ENCODE assay signal across 9 mouse cellular contexts in genomic region chr12:108915893-108916292, GRCm38 (mm10). TPM values are rescaled to one million over a fixed set of nuclear protein-coding genes. Genes with fewer than 3 reads are reported as not detected.
DNase-seq lines count a peak whose midpoint lies in the region; ATAC-seq and TF ChIP-seq lines count a peak whose summit lies in the region.
"Had no signal": no experiment of that assay in that cellular context is flagged by ENCODE, and none has a peak within 500 bp of the region (broad histone marks: within the 10 kb centered on the region; RNA-seq: fewer than 3 reads in every experiment).

No protein-coding gene starts in this region.

- peak; percentile 43 to 50 for DNase-seq in cerebellum, postnatal 10 days
- DNase-seq in cerebellum, adult 2 months: no peak
- DNase-seq in embryonic facial prominence, embryonic 10.5 days (ENCODE audit: low spot score): peak; percentile 69
- DNase-seq in hindbrain, postnatal 0 days (ENCODE audit: low spot score): peak; percentile 83
- peak; percentile 89 for DNase-seq in midbrain, embryonic 11.5 days (ENCODE audit: low spot score, missing footprints)
- DNase-seq in telencephalon, adult 2 months (ENCODE audit: low read depth, low spot score): peak; percentile 86
- no peak for DNase-seq in thymus, postnatal 25 days
- no peak for DNase-seq in urinary bladder, adult 2 months (ENCODE audit: low spot score)

- no peak for TF ChIP-seq CTCF in cerebellum, adult 2 months (IDR thresholded peaks at IDR 0.05; ENCODE audit: borderline replicate concordance, insufficient read depth, low read depth, low read length)
- TF ChIP-seq CTCF in hindbrain, postnatal 0 days (IDR thresholded peaks at IDR 0.05; ENCODE audit: low read depth): no peak

- TF ChIP-seq POLR2A in cerebellum, adult 2 months (IDR thresholded peaks at IDR 0.05; ENCODE audit: borderline replicate concordance, insufficient read depth, low read length): no peak

- H3K36me3 ChIP-seq in embryonic facial prominence, embryonic 10.5 days (replicated peaks): no peaks in the 10 kb centered on the region; the same call in 1 of the 2 replicates
- H3K36me3 ChIP-seq in hindbrain, postnatal 0 days (ENCODE audit: insufficient read depth, low read length): no peaks in the 10 kb centered on the region
- H3K36me3 ChIP-seq in midbrain, embryonic 11.5 days (ENCODE audit: control insufficient read depth, insufficient read depth, low read length): no peaks in the 10 kb centered on the region

- H3K4me3 ChIP-seq in cerebellum, adult 2 months (replicated peaks; ENCODE audit: insufficient read depth, low read depth, low read length): no peak overlapping the region
- H3K4me3 ChIP-seq in embryonic facial prominence, embryonic 10.5 days: no peak overlapping the region
- no peak overlapping the region for H3K4me3 ChIP-seq in hindbrain, postnatal 0 days (ENCODE audit: low read length)
- no peak overlapping the region for H3K4me3 ChIP-seq in midbrain, embryonic 11.5 days (ENCODE audit: low read depth, low read length)

- H3K9me3 ChIP-seq in embryonic facial prominence, embryonic 10.5 days: no peaks in the 10 kb centered on the region
- H3K9me3 ChIP-seq in hindbrain, postnatal 0 days (ENCODE audit: low read length): no peaks in the 10 kb centered on the region
- no peaks in the 10 kb centered on the region for H3K9me3 ChIP-seq in midbrain, embryonic 11.5 days (ENCODE audit: control insufficient read depth, low read length)

- peaks cover 9% of the 10 kb centered on the region for H3K4me1 ChIP-seq in cerebellum, adult 2 months (ENCODE audit: control insufficient read depth, insufficient read depth, low read length)
- peaks cover 71% of the 10 kb centered on the region for H3K4me1 ChIP-seq in embryonic facial prominence, embryonic 10.5 days
- H3K4me1 ChIP-seq in hindbrain, postnatal 0 days (ENCODE audit: insufficient read depth, low read length): peaks cover 23% of the 10 kb centered on the region
- peaks cover 45% of the 10 kb centered on the region for H3K4me1 ChIP-seq in midbrain, embryonic 11.5 days (ENCODE audit: control insufficient read depth, insufficient read depth, low read length)

- no peak overlapping the region for H3K9ac ChIP-seq in hindbrain, postnatal 0 days (replicated peaks; ENCODE audit: low read length)
- H3K9ac ChIP-seq in midbrain, embryonic 11.5 days (ENCODE audit: low read length): 0 out of 2 replicates have a peak overlapping the region, but pooled peaks have one; percentile 20

- ATAC-seq in hindbrain, postnatal 0 days: peak; percentile 83
- peak; percentile 86 for ATAC-seq in midbrain, embryonic 11.5 days (ENCODE audit: low FRiP score)

- no peak overlapping the region for H3K27ac ChIP-seq in cerebellum, adult 2 months (ENCODE audit: insufficient read depth, low read length)
- H3K27ac ChIP-seq in embryonic facial prominence, embryonic 10.5 days (replicated peaks): no peak overlapping the region
- no peak overlapping the region for H3K27ac ChIP-seq in hindbrain, postnatal 0 days
- H3K27ac ChIP-seq in midbrain, embryonic 11.5 days (ENCODE audit: low read depth, low read length): peak overlapping the region; percentile 51
- H3K27ac ChIP-seq: macrophage had no signal

- no peak overlapping the region for H3K4me2 ChIP-seq in hindbrain, postnatal 0 days (ENCODE audit: low read depth, low read length)
- no peak overlapping the region for H3K4me2 ChIP-seq in midbrain, embryonic 11.5 days

- WGBS in cerebellum, adult 2 months: 54% methylated on average over 6 of the region's 6 CpGs
- 21% methylated on average over 6 of the region's 6 CpGs for WGBS in embryonic facial prominence, embryonic 10.5 days
- WGBS in hindbrain, postnatal 0 days: 5% methylated on average over 6 of the region's 6 CpGs
- WGBS in midbrain, embryonic 11.5 days: 10% methylated on average over 6 of the region's 6 CpGs

- H3K27me3 ChIP-seq in cerebellum, adult 2 months (ENCODE audit: control insufficient read depth, insufficient read depth, low read length): no peaks in the 10 kb centered on the region; the same call in 1 of the 2 replicates
- H3K27me3 ChIP-seq in embryonic facial prominence, embryonic 10.5 days (replicated peaks; ENCODE audit: low read depth, poor library complexity, severe bottlenecking): no peaks in the 10 kb centered on the region
- H3K27me3 ChIP-seq in hindbrain, postnatal 0 days (ENCODE audit: insufficient read depth, low read length): no peaks in the 10 kb centered on the region
- no peaks in the 10 kb centered on the region for H3K27me3 ChIP-seq in midbrain, embryonic 11.5 days (ENCODE audit: control insufficient read depth, insufficient read depth, low read length)

RNA-seq across cellular contexts. Expression of gene Wars, which starts 21.9 kb away (rescaled TPM):
- polyA plus RNA-seq in cerebellum, adult 2 months (2012; rRNA removed): 120 and 128 TPM in 2 replicates
- 146 and 147 TPM in 2 replicates for polyA plus RNA-seq in embryonic facial prominence, embryonic 10.5 days (2016; fragmentation: Nextera tagmentation; extraction: Ambion mirVana)
- 114 and 123 TPM in 2 replicates for total RNA-seq in hindbrain, postnatal 0 days (2014; rRNA removed)
- polyA plus RNA-seq in hindbrain, postnatal 0 days (2015; fragmentation: Nextera tagmentation; extraction: Ambion mirVana): 92.4 and 95.4 TPM in 2 replicates
- 128 TPM in 2 replicates for polyA plus RNA-seq in midbrain, embryonic 11.5 days (2014; fragmentation: Nextera tagmentation; extraction: Ambion mirVana)
- 61.9 and 62.0 TPM in 2 replicates for polyA plus RNA-seq in urinary bladder, adult 2 months (2012; rRNA removed)

RNA-seq across cellular contexts. Expression of gene Wdr25, which starts 22.5 kb away (rescaled TPM):
- polyA plus RNA-seq in cerebellum, adult 2 months (2012; rRNA removed): 14.6 and 16.0 TPM in 2 replicates
- 9.9 and 10.4 TPM in 2 replicates for polyA plus RNA-seq in embryonic facial prominence, embryonic 10.5 days (2016; fragmentation: Nextera tagmentation; extraction: Ambion mirVana)
- 5.8 and 7.4 TPM in 2 replicates for total RNA-seq in hindbrain, postnatal 0 days (2014; rRNA removed)
- polyA plus RNA-seq in hindbrain, postnatal 0 days (2015; fragmentation: Nextera tagmentation; extraction: Ambion mirVana): 4.7 and 5.4 TPM in 2 replicates
- polyA plus RNA-seq in midbrain, embryonic 11.5 days (2014; fragmentation: Nextera tagmentation; extraction: Ambion mirVana): 4.7 and 5.0 TPM in 2 replicates
- 11.8 and 13.6 TPM in 2 replicates for polyA plus RNA-seq in urinary bladder, adult 2 months (2012; rRNA removed)

Comparison
In these comparisons a context has a peak if more than half of its experiments do, and no peak if none do; other contexts are left out.
1. DNase-seq: peak in cerebellum, postnatal 10 days (2 of 2), embryonic facial prominence, embryonic 10.5 days (single experiment), hindbrain, postnatal 0 days (single experiment), midbrain, embryonic 11.5 days (single experiment) and telencephalon, adult 2 months (single experiment); none in cerebellum, adult 2 months (0 of 2), thymus, postnatal 25 days (single experiment) and urinary bladder, adult 2 months (single experiment).